Mouse (Mus musculus) layer of hippocampus, postnatal 10 days (tissue): ENCODE measurements around the gene Tenm4. TPM values are rescaled to one million over a fixed set of nuclear protein-coding genes. Genes with fewer than 3 reads are reported as not detected.

Experiments
- DNase-seq, 2 experiments: peaks; one replicate each; pipeline ENCODE4 v3.0.0; 2021; ENCODE audit warnings: low spot score in 2 of 2
- total RNA-seq, 2 experiments: library from RNA; stranded (reverse); gene quantifications; 2 replicates each; pipeline ENCODE4 v1.2.3; 2021

The Tenm4 gene
- total RNA-seq, 2 experiments from 2014 or later, result 130 to 149 TPM

- DNase-seq, result no peak
Measured at GRCm38 (mm10) chr7:96760208-96760607, 589.2 kb downstream of the Tenm4 start.

- no peak for DNase-seq
Measured at GRCm38 (mm10) chr7:96761151-96761550, 590.1 kb downstream of the Tenm4 start.

DNA sequence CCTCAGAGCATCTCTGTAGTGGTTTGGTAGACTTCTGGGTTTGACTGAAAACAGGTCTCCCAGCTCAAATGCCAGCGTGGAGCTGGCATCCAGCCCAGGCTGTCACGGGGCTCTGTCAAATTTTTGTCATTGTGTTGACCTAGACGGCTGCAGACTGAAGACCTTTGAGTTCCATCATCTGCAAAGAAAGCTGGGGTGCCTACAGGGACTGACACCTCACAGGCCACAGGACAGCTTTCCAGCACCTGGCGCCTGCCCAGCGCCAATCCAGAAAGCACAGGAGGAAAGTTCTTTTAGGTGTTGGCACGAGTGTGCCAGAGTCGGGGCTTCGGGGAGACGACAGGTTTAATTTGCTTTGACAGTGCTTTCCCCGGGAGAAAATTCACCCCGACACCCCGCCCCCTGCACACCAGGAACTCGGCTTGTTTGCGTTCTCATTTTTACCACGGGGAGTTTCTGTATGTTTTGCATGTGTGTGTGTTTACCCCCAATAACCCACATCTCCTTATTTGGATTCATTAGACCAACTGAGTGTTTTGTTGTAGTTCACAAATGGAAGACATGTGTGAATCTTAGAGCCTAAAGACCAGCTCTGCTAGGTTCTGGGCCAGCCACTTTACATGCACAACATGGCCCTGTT is 594.4 kb downstream of the Tenm4 start:
- peak in 1 of 2 experiments; percentile 50 for DNase-seq

DNA sequence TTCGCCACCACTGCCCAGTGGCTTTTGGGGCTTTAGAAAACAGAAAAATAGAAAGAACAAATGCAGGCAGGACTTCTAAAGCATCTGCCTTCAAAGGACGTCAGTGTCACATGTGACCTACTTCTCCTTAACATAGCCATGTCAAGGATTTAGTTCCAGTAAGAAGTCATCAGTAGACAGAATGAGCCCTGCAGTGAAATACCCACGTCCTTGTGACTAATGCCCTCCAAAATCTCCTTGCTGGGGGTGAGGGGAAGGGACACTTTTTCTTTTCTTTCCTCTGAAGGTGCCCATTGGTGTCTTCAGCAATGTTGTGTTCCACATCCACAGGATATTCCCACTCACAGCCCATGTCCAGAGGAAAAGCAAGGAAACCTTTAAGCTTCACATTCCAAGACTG is 596.0 kb downstream of the Tenm4 start:
- DNase-seq, result no peak

DNA sequence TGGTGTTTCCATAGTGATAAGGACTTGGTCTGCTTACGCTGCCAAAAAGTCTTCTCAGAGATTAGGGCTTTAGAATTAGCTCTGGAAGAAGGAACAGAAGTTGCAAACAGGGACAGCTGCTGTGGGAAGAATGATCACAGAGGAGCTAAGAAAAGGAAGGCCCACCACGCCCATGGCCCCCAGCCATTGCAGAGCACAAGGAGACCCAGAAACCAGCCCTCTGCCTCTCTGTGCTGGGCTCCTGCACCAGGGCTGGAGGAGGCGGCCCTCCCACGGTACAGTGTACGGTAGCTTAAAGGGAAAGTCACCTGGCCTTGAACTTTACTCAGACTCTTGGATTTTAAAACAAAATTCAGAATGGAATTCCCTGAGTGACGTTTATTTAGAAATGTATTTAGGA is 597.7 kb downstream of the Tenm4 start:
- DNase-seq, result no peak

DNA sequence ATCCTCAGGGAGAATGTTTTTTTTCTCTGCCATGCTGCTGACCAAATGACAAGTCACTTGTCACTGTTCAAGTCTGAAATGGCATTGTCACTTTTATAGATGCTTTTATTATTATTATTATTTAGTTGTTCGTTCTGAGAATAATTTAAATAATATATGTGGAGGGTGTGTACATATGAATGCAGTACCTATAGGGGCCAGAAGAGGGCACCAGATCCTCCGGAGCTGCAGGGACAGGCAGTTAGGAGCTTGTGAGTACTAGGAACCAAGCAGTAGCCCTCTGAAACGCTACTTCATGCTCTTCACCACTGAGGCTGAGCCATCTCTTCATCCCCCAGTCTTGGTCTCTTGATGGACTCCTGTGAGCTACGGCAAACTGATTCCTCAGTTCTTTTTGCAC is 598.7 kb downstream of the Tenm4 start:
- DNase-seq, result no peak

- DNase-seq, result no peak
Measured at GRCm38 (mm10) chr7:96772966-96773365, 601.9 kb downstream of the Tenm4 start.

GRCm38 (mm10) chr7:96773585-96774225 is 602.7 kb downstream of the Tenm4 start:
- peak in 1 of 2 experiments; percentile 37 for DNase-seq

GRCm38 (mm10) chr7:96775080-96775486 is 604.0 kb downstream of the Tenm4 start:
- no peak for DNase-seq

DNA sequence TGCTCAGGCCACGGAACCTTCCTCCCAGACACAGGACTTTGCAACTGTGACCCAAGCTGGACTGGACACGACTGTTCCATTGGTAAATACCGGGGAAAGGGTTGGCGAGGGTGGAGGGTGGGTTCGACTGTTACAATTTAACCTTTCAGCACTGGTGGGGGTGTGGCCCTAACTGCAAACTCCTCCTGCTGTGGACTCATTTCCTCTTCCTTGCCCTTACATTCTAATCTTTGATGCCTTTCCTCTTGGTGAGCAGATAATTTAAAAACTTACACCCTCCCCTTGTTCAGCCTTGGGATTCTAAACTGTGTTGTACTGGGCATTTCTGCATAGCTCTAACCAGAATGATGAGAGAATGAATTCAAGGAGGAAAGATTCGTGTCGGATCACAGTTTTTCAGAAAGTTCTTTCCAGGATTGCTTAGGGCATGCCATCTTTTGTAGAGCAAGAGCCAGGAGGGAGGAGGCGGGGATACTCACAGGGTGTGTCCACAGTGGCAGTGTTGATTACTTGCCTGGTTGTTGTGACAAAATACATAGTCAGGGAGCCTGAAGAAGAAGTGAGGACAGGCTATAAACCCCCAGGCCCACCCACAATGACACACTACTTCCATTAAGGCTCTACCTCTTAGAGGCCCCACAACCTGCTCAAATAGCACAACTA is 607.0 kb downstream of the Tenm4 start:
- DNase-seq, result no peak

- DNase-seq, result no peak
Measured at GRCm38 (mm10) chr7:96778601-96778969, 607.5 kb downstream of the Tenm4 start.

GRCm38 (mm10) chr7:96780556-96780955 is 609.5 kb downstream of the Tenm4 start:
- no peak for DNase-seq

DNA sequence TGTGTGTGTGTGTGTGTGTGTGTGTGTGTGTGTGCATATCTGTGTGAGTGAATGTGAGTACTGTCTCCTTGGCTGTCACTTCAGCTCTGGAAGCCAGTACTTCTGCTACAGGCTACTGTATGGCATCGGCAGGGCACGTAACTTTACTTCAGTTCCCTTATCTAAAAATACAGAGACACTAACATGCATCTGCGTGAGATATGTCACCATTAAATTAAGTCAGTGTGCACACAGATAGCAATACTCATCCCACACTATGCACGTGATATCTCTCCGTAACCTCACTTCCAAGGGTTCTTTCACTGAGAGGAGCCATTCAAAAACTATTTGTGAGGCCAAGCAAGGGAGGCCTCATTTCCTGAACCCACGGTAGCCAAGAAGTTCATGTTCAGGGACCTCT is 610.0 kb downstream of the Tenm4 start:
- no peak for DNase-seq

DNA sequence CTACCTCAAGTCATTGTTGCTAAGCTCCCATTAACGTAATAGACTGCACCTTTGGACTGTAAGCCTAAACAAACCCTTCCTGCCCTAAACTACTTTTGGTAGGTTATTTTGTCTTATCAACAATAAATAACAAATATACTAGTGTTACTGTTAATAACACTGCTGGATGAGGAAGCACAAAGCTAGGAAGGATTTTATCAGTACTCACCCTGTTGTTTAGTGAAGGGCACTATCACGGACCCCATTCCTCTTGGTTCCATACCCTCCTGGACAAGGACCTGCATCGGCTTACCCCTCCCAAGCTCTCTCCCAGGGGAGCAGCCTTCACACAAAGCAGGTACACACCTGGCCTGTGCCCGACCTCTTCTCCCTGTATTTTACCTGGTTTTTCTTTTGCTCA is 611.6 kb downstream of the Tenm4 start:
- no peak for DNase-seq

DNA sequence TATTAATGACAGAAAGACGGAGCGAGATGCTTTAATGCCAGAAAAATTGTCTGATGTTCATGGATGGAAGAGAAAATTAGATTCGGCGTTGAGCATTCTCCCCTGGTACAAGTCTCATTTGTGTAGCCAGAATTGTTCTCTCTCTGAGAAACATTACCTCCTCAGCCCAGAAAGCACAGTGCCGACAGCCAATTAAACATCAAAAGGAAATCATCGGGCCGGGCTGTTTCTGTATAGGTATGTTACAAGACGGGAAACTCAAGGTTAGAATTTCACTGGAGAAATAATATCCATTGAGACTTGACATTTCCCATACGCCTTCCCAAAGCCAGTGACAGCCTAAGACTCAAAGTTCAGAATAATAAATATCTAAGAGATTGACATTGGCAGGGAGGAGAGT is 614.8 kb downstream of the Tenm4 start:
- no peak for DNase-seq

- no peak for DNase-seq
Measured at GRCm38 (mm10) chr7:96786262-96787044, 615.4 kb downstream of the Tenm4 start.

- no peak for DNase-seq
Measured at GRCm38 (mm10) chr7:96788135-96788534, 617.1 kb downstream of the Tenm4 start.

DNA sequence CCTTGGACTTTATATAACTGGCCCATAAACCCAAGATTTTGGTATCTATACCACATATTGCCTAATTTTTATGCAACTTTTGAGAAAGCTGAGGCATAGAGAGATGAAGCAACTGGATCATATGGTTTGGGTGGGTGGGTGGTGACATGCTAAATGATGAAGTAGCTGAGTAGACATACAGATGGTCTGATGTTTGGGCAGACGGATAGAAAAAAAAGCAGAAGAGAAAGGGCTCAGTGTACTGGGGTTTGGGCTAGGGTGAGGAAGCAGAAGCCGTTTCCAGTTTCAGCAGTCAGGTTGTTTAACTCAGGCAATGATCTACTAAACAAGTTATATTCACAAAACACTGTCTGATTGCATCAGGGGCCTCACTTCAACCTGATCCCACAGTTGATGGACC is 619.3 kb downstream of the Tenm4 start:
- no peak for DNase-seq

GRCm38 (mm10) chr7:96792456-96793229 is 621.6 kb downstream of the Tenm4 start:
- no peak for DNase-seq

- peak; percentile 84 to 88 for DNase-seq
Measured at GRCm38 (mm10) chr7:96796033-96796741, 625.1 kb downstream of the Tenm4 start.
